Mouse (Mus musculus): ENCODE measurements around the gene Mllt10.

GRCm38 (mm10) chr2:18053951-18054530, 996 bp upstream of the Mllt10 start:
- TF ChIP-seq CTCF (IDR thresholded peaks at IDR 0.05) (no peak), POLR2A (IDR thresholded peaks at IDR 0.05; ENCODE audit: insufficient read depth, low read depth, low read length) (no peak), EP300 (IDR thresholded peaks at IDR 0.05; ENCODE audit: insufficient read depth, low read depth, low read length) (no peak)
